Mouse (Mus musculus): Measurements from ENCODE around the gene AL732309.1.

- no peak for TF ChIP-seq CTCF (IDR thresholded peaks at IDR 0.05; ENCODE audit: insufficient read depth, low read length)
- TF ChIP-seq POLR2A (IDR thresholded peaks at IDR 0.05; ENCODE audit: borderline replicate concordance, extremely low read depth, low read depth, low read length), result no peak
Measured at GRCm38 (mm10) chr2:25218445-25218844, 28.2 kb downstream of the AL732309.1 start, which contains the start of gene Fam166a.

Measured in lung, adult 2 months (tissue).